Comparison of ENCODE assay signal across 35 mouse cellular contexts in the genomic region with DNA sequence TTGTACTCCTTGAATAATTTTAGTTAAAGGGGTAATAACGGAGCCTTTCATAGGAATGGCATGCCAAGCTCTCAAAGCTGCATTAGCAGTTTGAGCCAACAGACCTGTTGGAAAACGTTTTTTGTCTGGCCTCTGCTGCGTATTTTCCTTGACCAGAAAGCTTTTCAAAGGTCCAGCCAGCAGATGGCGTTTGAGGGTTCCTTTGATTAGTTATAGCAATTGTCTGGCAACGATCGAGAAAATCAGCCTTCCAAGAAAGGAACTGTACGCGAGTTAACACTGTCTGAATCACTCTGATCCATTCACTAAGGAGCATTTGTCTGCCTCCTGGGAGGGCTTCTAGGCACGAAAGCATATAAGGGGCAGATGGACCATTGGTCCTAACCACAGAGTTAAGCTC. TPM values are rescaled to one million over a fixed set of nuclear protein-coding genes. Genes with fewer than 3 reads are reported as not detected.
"Had no signal": no experiment of that assay in that cellular context is flagged by ENCODE, and none has a peak within 500 bp of the region (broad histone marks: within the 10 kb centered on the region; RNA-seq: fewer than 3 reads in every experiment).

No protein-coding gene starts in this region.

- H3K9ac ChIP-seq: limb, embryonic 13.5 days; liver, embryonic 12.5 days; liver, embryonic 15.5 days; lung, embryonic 15.5 days; midbrain, embryonic 13.5 days; neural tube, embryonic 13.5 days had no signal

- H3K27me3 ChIP-seq: limb, embryonic 13.5 days; liver, embryonic 12.5 days; liver, embryonic 15.5 days; lung, embryonic 15.5 days; megakaryocyte, embryonic 14.5 days; midbrain, embryonic 13.5 days; neural tube, embryonic 13.5 days had no signal

- H3K4me3 ChIP-seq: layer of hippocampus, adult 2 months; limb, embryonic 10.5 days; limb, embryonic 13.5 days; liver, embryonic 12.5 days; liver, embryonic 15.5 days; lung, embryonic 15.5 days; megakaryocyte, embryonic 14.5 days; midbrain, embryonic 10.5 days; midbrain, embryonic 13.5 days; myocyte; neural tube, embryonic 13.5 days had no signal

- H3K4me1 ChIP-seq: limb, embryonic 10.5 days; limb, embryonic 13.5 days; liver, embryonic 12.5 days; liver, embryonic 15.5 days; lung, embryonic 15.5 days; megakaryocyte, embryonic 14.5 days; midbrain, embryonic 10.5 days; midbrain, embryonic 13.5 days; neural tube, embryonic 13.5 days had no signal

- H3K27ac ChIP-seq: kidney, postnatal 0 days; layer of hippocampus, adult 2 months; limb, embryonic 10.5 days; limb, embryonic 13.5 days; liver, embryonic 12.5 days; liver, embryonic 15.5 days; lung, embryonic 15.5 days; midbrain, embryonic 10.5 days; midbrain, embryonic 13.5 days; neural tube, embryonic 13.5 days had no signal

- H3K36me3 ChIP-seq: limb, embryonic 10.5 days; limb, embryonic 13.5 days; liver, embryonic 12.5 days; liver, embryonic 15.5 days; lung, embryonic 15.5 days; midbrain, embryonic 10.5 days; midbrain, embryonic 13.5 days; neural tube, embryonic 13.5 days had no signal

- DNase-seq: kidney, adult 18-20 months; kidney, adult 9 months; kidney, postnatal 25 days; layer of hippocampus, adult 9-11 months; liver; lung, adult 18-20 months; lung, postnatal 10 days; lung, postnatal 36 days; retina, postnatal 1 day; right cerebral cortex, postnatal 25 days; spleen, adult 18-20 months; thymus, adult 2 months; thymus, postnatal 14 days; thymus, postnatal 4 days had no signal

- H3K9me3 ChIP-seq: liver, embryonic 15.5 days had no signal

RNA-seq across cellular contexts. Expression of a gene that starts 31.6 kb away (rescaled TPM):
- total RNA-seq: layer of hippocampus, adult 2 months; layer of hippocampus, postnatal 25 days; left cerebral cortex, adult 18-20 months; left cerebral cortex, postnatal 25 days; monocyte, adult 5-6 weeks; neutrophil, adult 5-6 weeks had no signal
- polyA plus RNA-seq: kidney, postnatal 0 days; large intestine, adult 2 months; limb, embryonic 10.5 days; limb, embryonic 13.5 days; liver, embryonic 12.5 days; liver, embryonic 15.5 days; lung, embryonic 15.5 days; midbrain, embryonic 10.5 days; midbrain, embryonic 13.5 days; midbrain, embryonic 16.5 days; myocyte; neural tube, embryonic 13.5 days; stomach, embryonic 16.5 days; testis, adult 2 months; thymus, adult 2 months had no signal

RNA-seq across cellular contexts. Expression of a gene that starts 53.3 kb away (rescaled TPM):
- total RNA-seq: layer of hippocampus, adult 2 months; layer of hippocampus, postnatal 25 days; left cerebral cortex, adult 18-20 months; left cerebral cortex, postnatal 25 days; monocyte, adult 5-6 weeks; neutrophil, adult 5-6 weeks had no signal
- polyA plus RNA-seq: kidney, postnatal 0 days; large intestine, adult 2 months; limb, embryonic 10.5 days; limb, embryonic 13.5 days; liver, embryonic 12.5 days; liver, embryonic 15.5 days; lung, embryonic 15.5 days; midbrain, embryonic 10.5 days; midbrain, embryonic 13.5 days; midbrain, embryonic 16.5 days; myocyte; neural tube, embryonic 13.5 days; stomach, embryonic 16.5 days; testis, adult 2 months; thymus, adult 2 months had no signal
